Mouse (Mus musculus): ENCODE measurements around the gene Ilvbl. TPM values are rescaled to one million over a fixed set of nuclear protein-coding genes. Genes with fewer than 3 reads are reported as not detected.
"Not testable (repeated sequence)": the region's sequence is repeated elsewhere in the genome, so short reads cannot be mapped to it uniquely, and the experiment has no call there.

The Ilvbl gene
- polyA plus RNA-seq (2016; fragmentation: Nextera tagmentation; extraction: Ambion mirVana), result 36.0 and 40.7 TPM in 2 replicates

DNA sequence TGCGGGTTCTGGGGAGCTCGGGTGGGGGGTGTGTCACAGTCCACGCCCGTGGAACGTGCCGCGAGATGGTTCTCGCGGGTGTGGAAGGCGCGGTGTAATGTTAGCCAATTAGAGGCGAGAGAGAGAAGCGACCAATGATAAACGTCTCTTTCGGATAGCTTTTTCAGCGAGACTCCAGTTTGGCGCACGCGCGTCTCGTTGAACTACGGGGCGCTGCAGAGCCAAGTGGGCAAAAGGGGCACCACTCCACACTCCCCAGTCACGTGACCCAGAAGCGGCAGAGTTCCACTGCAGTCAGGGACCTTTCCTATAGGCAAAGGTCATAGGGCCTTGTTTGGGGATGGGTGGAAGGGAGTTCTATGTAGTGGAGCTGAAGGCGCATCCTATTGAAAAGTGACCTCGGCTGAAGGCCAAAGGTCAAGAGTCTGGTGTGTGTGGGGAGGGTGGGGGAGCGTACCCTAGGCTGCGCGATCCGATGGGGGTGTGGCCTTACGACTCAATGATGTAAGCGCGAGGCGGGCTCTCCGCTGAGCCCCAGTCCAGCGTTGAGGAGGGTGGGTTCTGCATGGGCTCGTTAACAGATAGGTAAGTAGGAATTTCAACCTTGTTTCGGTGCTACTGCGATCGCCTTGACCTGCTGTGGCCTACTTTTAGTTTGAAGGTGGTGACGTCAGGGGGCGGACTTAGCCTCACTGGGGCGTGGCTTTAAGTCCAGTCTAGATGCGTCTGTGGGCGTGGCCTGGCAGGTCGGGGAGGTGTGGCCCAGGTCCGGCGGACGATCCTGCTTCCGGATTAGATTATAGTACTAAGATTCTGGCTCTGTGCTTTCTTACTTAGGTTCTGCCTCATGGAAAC is at the start of gene Ilvbl:
TSS of gene Ilvbl (plus strand) at position 97 of the 855 bp plus-strand sequence.
- Histone ChIP-seq H3K4me1 (peaks cover 14% of the 10 kb centered on the region), H3K27ac (replicated peaks) (peak within 1 kb of the TSS; percentile 92), H3K36me3 (replicated peaks) (peaks cover 28% of the 10 kb centered on the region), H3K27me3 (replicated peaks; ENCODE audit: low read depth, poor library complexity, severe bottlenecking) (no peaks in the 10 kb centered on the region), H3K9me3 (no peaks in the 10 kb centered on the region), H3K4me3 (peak within 1 kb of the TSS; percentile 78)
- peak; percentile 94 for DNase-seq (ENCODE audit: low spot score)
- WGBS, result under 1% methylated on average over 51 of the region's 51 CpGs

DNA sequence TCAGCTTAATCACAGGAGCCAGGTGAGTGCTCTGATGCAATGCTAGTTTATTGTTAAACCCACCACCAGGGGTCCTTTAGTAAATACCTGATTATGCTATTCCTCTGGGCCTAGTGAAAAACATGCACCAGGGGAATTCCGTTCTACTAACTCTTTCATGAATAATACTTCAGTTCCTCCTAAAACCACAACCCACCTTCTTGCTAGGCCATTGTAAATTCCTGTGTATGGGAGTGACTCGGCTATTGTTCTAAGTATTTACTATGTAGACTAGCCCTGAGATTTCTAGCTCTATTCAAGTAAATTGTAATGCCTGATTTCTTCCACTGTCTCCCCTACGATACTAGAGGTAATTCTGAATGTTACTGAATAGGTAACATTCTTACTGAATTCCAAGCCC is 49.1 kb upstream of the Ilvbl start:
- not testable (repeated sequence) for H3K36me3 ChIP-seq (replicated peaks); H3K4me3 ChIP-seq; H3K9me3 ChIP-seq; DNase-seq (ENCODE audit: low spot score); H3K27ac ChIP-seq (replicated peaks); H3K4me1 ChIP-seq; H3K27me3 ChIP-seq (replicated peaks; ENCODE audit: low read depth, poor library complexity, severe bottlenecking)
- WGBS, result 64% methylated on average over 3 of the region's 3 CpGs

DNA sequence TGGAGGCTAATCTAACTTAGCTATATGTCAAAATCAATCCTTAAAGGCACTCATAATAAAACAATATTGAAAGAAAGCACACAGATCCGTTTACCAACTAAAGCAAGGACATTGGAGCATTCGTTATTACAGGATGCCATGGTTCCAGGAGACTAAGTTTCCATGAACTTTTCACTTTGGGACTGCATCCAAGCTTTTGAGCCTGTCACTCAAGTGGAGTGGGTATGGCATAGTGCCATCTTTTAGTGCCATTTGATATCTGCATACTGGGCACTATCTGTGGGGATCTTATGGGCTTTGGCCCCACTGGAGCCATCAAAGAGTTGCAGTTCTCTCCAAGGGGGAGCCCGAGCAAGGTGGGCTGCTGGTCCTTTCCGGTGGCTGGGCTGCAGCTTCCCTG is 48.6 kb upstream of the Ilvbl start:
- Histone ChIP-seq H3K36me3 (replicated peaks) (no peaks in the 10 kb centered on the region), H3K27ac (replicated peaks) (no peak overlapping the region), H3K4me1 (no peaks in the 10 kb centered on the region), H3K27me3 (replicated peaks; ENCODE audit: low read depth, poor library complexity, severe bottlenecking) (no peaks in the 10 kb centered on the region), H3K4me3 (no peak overlapping the region), H3K9me3 (no peaks in the 10 kb centered on the region)
- 59% methylated on average over 4 of the region's 4 CpGs for WGBS
- no peak for DNase-seq (ENCODE audit: low spot score)

DNA sequence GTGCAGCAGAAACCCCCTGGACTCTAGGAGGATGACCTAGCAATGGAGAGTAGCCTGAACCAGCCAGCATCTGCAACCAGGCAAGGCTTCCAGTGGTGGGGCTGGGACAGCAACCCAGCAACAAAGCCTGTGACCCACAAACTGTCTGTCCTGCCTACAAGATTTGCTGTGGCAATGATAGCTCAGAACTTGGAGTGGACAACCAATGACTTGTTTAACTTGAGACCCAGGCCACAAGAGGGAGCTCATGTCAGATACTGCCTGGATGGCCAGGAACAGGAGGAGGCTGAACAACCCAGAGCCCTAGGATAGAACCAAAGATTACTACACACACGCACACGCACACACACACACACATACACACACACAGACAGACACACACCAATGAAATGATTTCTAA is 33.2 kb upstream of the Ilvbl start:
- Histone ChIP-seq H3K27me3 (replicated peaks; ENCODE audit: low read depth, poor library complexity, severe bottlenecking) (no peaks in the 10 kb centered on the region), H3K9me3 (no peaks in the 10 kb centered on the region), H3K27ac (replicated peaks) (no peak overlapping the region), H3K4me3 (no peak overlapping the region), H3K4me1 (no peaks in the 10 kb centered on the region), H3K36me3 (replicated peaks) (no peaks in the 10 kb centered on the region)
- WGBS, result 59% methylated on average over 2 of the region's 2 CpGs
- DNase-seq (ENCODE audit: low spot score), result no peak

DNA sequence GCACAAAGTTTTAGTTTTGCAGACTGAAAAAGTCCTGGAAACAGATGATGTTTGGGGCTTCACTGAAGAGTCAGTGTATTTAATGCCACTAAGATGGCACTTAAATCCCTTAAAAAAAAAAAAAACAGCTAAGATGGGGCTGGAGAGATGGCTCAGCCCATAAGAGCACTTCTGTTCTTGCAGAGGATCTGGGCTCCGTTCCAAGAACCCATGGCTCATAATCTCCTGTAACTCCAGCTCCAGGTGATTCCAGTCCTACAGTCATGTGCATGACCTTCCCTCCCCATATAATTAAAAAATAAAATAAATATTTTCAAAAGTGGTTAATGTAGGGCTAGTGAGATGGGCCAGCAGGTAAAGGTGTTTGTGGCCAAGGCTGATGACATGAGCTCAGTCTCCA is 9.1 kb upstream of the Ilvbl start:
- no peak for DNase-seq (ENCODE audit: low spot score)
- Histone ChIP-seq H3K36me3 (replicated peaks) (no peaks in the 10 kb centered on the region), H3K9me3 (no peaks in the 10 kb centered on the region), H3K4me3 (no peak overlapping the region), H3K4me1 (no peaks in the 10 kb centered on the region), H3K27ac (replicated peaks) (no peak overlapping the region), H3K27me3 (replicated peaks; ENCODE audit: low read depth, poor library complexity, severe bottlenecking) (no peaks in the 10 kb centered on the region)
- 90% methylated on average over 1 of the region's 1 CpGs for WGBS

DNA sequence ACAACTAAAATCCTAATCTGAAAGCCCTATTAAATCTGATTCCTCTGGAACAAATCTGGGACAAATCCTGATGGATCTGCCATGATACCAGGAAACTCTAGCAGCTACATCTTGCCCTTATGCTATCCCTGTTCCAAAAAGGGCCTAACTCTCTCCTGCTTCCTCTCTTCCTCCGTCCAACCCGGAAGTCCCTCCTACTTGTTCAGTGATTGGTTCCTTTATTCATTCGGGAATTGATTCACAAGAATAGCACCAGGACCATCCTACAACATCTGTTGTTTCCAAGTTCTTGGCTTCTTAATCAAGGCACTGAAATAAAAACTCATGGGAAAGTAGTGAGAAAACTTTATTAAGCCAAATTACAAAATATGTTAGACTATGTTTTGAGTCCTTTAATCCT is 5.0 kb upstream of the Ilvbl start:
- no peak overlapping the region for H3K4me3 ChIP-seq
- no peaks in the 10 kb centered on the region for H3K27me3 ChIP-seq (replicated peaks; ENCODE audit: low read depth, poor library complexity, severe bottlenecking)
- H3K9me3 ChIP-seq, result no peaks in the 10 kb centered on the region
- no peak for DNase-seq (ENCODE audit: low spot score)
- peaks cover 4% of the 10 kb centered on the region; the same call in 1 of the 2 replicates for H3K4me1 ChIP-seq
- no peaks in the 10 kb centered on the region for H3K36me3 ChIP-seq (replicated peaks)
- WGBS, result 82% methylated on average over 3 of the region's 3 CpGs
- no peak overlapping the region for H3K27ac ChIP-seq (replicated peaks)

DNA sequence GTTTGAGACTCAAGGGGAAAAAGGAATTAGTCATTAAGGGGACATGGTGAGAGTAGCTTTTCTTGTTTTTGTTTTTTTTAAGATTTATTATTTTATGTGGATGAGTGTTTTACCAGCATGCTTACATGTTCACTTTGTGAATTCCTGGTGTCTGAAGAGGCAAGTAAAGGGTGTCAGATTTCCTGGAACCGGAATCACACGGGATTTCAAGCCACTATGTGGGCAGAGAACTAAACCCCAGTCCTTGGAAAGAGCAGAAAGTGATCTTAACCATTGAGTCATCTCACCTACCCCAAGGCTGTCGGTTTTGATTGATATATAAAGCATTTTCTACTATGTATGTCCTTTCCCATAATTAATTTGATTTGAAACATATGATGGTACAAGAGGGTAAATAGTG is 4.5 kb upstream of the Ilvbl start:
- DNase-seq (ENCODE audit: low spot score), result no peak
- H3K27me3 ChIP-seq (replicated peaks; ENCODE audit: low read depth, poor library complexity, severe bottlenecking), result no peaks in the 10 kb centered on the region
- H3K4me1 ChIP-seq, result peaks cover 4% of the 10 kb centered on the region; the same call in 1 of the 2 replicates
- H3K36me3 ChIP-seq (replicated peaks), result no peaks in the 10 kb centered on the region
- H3K9me3 ChIP-seq, result no peaks in the 10 kb centered on the region
- H3K27ac ChIP-seq (replicated peaks), result no peak overlapping the region
- 58% methylated on average over 3 of the region's 3 CpGs for WGBS
- no peak overlapping the region for H3K4me3 ChIP-seq

DNA sequence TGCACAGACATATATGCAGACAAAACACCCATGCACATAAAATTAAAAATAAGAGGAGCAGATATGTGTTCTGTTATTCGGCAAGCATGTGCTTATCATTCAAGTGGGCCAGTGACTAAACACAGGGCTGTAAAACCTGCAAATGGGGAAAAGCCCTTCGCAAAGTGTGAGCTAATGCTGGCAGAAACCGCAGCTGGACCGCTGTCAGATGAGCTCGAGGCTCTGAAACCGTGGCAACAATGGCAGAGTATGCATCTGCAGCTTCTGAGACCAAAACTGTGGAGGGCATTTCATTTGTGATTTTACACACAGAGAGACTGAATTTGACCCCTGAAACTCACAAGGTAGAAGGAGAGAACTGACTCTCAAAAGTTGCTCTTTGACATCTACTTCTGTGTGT is 3.7 kb upstream of the Ilvbl start:
- 71% methylated on average over 6 of the region's 6 CpGs for WGBS

DNA sequence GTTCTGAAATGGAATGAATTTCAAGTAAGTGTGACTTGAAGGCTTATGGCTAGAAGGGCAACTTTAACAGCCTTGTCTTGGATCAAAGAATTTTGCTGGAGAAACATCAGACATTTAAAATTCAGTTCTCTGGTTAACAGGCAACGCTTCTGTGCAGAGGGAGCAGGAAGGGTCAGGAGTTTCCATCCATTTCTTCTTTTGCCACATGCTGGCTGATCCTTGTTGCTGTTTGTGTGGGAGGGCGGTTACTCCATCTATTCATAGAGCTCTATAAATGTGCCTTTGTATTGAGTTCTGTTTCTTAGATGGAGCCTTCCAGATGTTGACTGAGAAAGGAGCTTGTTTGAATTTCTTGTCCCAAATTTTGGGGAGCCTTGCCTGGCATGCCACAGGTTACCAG is 3.2 kb upstream of the Ilvbl start:
- no peak overlapping the region for H3K4me3 ChIP-seq
- H3K27me3 ChIP-seq (replicated peaks; ENCODE audit: low read depth, poor library complexity, severe bottlenecking), result no peaks in the 10 kb centered on the region
- H3K36me3 ChIP-seq (replicated peaks), result no peaks in the 10 kb centered on the region
- no peaks in the 10 kb centered on the region for H3K9me3 ChIP-seq
- H3K4me1 ChIP-seq, result peaks cover 13% of the 10 kb centered on the region
- 58% methylated on average over 2 of the region's 2 CpGs for whole genome bisulfite sequencing
- H3K27ac ChIP-seq (replicated peaks), result 0 out of 2 replicates have a peak overlapping the region, but pooled peaks have one; percentile 4
- no peak for DNase-seq (ENCODE audit: low spot score)

More for the DNA sequence above, 3.7 kb upstream of the Ilvbl start:
- no peaks in the 10 kb centered on the region for H3K36me3 ChIP-seq (replicated peaks)
- no peak for DNase-seq (ENCODE audit: low spot score)
- no peaks in the 10 kb centered on the region for H3K9me3 ChIP-seq
- no peak overlapping the region for H3K4me3 ChIP-seq
- H3K27me3 ChIP-seq (replicated peaks; ENCODE audit: low read depth, poor library complexity, severe bottlenecking), result no peaks in the 10 kb centered on the region
- 0 out of 2 replicates have a peak overlapping the region, but pooled peaks have one; percentile 4 for H3K27ac ChIP-seq (replicated peaks)
- peaks cover 9% of the 10 kb centered on the region for H3K4me1 ChIP-seq

DNA sequence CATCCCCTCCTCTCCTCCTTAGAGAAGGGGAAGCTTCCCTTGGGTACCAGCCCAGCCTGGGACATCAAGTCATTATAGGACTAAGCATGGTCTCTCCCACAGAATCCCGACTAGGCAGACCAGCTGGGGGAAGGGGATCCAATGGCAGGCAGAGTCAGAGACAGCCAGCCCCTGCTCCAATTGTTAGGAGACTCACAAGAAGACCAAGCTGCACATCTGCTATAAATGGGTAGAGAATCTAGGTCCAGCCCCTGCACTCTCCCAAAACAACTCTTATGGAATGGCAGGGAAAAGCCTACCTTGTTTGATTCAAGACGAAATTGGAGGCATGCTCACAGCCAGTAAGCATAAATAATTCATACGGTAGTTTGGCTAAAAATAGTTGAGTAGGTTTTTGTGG is 920 bp upstream of the Ilvbl start:
- WGBS, result 79% methylated on average over 3 of the region's 3 CpGs
- Histone ChIP-seq H3K27ac (replicated peaks) (peak overlapping the region; percentile 92; the same call in 1 of the 2 replicates), H3K27me3 (replicated peaks; ENCODE audit: low read depth, poor library complexity, severe bottlenecking) (no peaks in the 10 kb centered on the region)

DNA sequence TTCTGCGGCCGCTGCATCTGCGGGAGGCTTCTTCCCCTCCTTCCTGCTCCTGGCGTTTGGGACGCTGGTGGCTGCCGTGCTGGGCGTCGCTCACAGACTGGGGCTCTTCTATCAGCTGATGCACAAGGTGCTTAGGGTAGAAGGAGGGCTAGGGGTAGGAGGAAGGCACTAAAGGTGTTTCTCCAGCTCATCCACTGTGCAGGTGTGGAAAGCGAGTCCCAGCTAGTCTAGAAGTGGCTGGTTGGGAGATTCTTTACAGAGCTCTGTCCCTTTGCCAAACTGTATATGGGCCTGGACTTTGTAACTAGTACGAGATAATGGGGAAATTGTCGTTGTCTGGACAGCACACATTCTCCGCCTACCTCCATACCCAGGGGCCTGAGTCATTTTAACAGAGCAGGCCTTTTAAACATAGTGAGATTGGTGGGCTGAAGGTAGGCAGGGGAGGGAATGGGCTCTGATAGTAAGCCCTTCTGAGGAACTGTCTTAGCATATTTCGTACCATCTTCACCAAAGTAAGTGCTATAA is 1.0 kb downstream of the Ilvbl start:
- H3K9me3 ChIP-seq, result no peaks in the 10 kb centered on the region
- H3K27ac ChIP-seq (replicated peaks), result peak overlapping the region; percentile 92
- peak overlapping the region; percentile 78 for H3K4me3 ChIP-seq
- no peak for DNase-seq (ENCODE audit: low spot score)
- no peaks in the 10 kb centered on the region for H3K27me3 ChIP-seq (replicated peaks; ENCODE audit: low read depth, poor library complexity, severe bottlenecking)
- WGBS, result 14% methylated on average over 13 of the region's 13 CpGs
- H3K4me1 ChIP-seq, result peaks cover 14% of the 10 kb centered on the region
- peaks cover 35% of the 10 kb centered on the region for H3K36me3 ChIP-seq (replicated peaks)

More for the DNA sequence above, 920 bp upstream of the Ilvbl start:
- H3K36me3 ChIP-seq (replicated peaks), result peaks cover 16% of the 10 kb centered on the region
- DNase-seq (ENCODE audit: low spot score), result no peak
- H3K9me3 ChIP-seq, result no peaks in the 10 kb centered on the region
- no peak overlapping the region for H3K4me3 ChIP-seq
- H3K4me1 ChIP-seq, result peaks cover 14% of the 10 kb centered on the region

DNA sequence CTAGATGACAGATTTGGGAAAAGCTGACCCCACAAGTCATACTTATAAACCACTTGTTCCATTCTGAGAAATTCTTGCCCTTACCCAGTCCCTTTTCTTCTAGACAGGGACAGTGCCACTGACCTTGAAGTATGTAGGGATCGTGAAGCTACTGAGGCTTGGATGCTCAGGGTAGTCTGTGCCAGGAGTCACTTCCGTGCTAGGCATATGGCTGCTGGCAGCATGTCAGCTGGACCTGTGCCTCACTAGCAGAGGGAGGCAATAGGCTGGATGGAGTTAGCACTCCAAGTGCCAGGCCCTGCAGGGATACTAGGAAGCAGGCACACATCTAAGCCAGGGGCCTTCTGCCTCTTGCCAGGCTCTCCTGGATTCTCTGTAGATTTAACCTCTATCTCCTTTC is 1.5 kb downstream of the Ilvbl start:
- Histone ChIP-seq H3K27ac (replicated peaks) (no peak overlapping the region), H3K4me3 (peak overlapping the region; percentile 78), H3K4me1 (peaks cover 14% of the 10 kb centered on the region), H3K9me3 (no peaks in the 10 kb centered on the region), H3K27me3 (replicated peaks; ENCODE audit: low read depth, poor library complexity, severe bottlenecking) (no peaks in the 10 kb centered on the region), H3K36me3 (replicated peaks) (peaks cover 40% of the 10 kb centered on the region)
- WGBS, result 87% methylated on average over 2 of the region's 2 CpGs
- DNase-seq (ENCODE audit: low spot score), result peak; percentile 5
